Mouse (Mus musculus): Measurements from ENCODE around the gene Pde4d. TPM values are rescaled to one million over a fixed set of nuclear protein-coding genes. Genes with fewer than 3 reads are reported as not detected.

Pde4d gene
- polyA plus RNA-seq, 1 experiment from 2014 or later = 27.9 TPM

DNA sequence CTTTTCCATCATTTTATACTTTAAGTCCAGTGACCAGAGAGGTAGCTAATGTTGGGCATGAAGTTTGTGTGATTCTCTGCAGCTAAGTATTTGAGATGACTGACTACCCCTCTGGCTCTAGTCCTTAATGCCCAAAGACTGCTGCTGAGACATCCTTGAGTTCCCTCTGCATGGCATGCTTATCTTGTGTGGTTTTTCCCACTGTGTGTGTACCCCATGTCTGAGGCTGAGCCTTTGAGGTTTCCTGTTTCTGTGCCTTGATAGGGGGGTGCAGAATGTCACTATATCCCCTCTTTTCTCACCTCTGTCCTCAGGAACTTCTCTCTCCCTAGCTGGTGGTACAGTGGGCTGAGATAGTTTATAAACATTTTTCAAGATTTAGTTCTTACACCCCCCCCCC is 14.1 kb upstream of the Pde4d start:
- H3K27ac ChIP-seq (ENCODE audit: low read length) = no peak overlapping the region
- no peaks in the 10 kb centered on the region for H3K9me3 ChIP-seq (replicated peaks; ENCODE audit: control insufficient read depth, low read length)
- H3K4me2 ChIP-seq (ENCODE audit: low read depth, low read length) = no peak overlapping the region
- ATAC-seq (replicated peaks; ENCODE audit: extremely low read depth, insufficient read depth, low FRiP score) = no peak
- H3K4me3 ChIP-seq (ENCODE audit: low read length) = no peak overlapping the region
- no peaks in the 10 kb centered on the region for H3K27me3 ChIP-seq (ENCODE audit: control insufficient read depth, insufficient read depth, low read length)
- H3K9ac ChIP-seq (ENCODE audit: low read length) = no peak overlapping the region
- H3K36me3 ChIP-seq (ENCODE audit: control insufficient read depth, insufficient read depth) = no peaks in the 10 kb centered on the region
- peaks cover 11% of the 10 kb centered on the region for H3K4me1 ChIP-seq (ENCODE audit: control insufficient read depth, insufficient read depth, low read length)

GRCm38 (mm10) chr13:108437424-108437823 is 12.3 kb upstream of the Pde4d start:
- peaks cover 12% of the 10 kb centered on the region for H3K4me1 ChIP-seq (ENCODE audit: control insufficient read depth, insufficient read depth, low read length)
- H3K27me3 ChIP-seq (ENCODE audit: control insufficient read depth, insufficient read depth, low read length) = no peaks in the 10 kb centered on the region
- 34% methylated on average over 2 of the region's 2 CpGs for WGBS
- no peaks in the 10 kb centered on the region for H3K36me3 ChIP-seq (ENCODE audit: control insufficient read depth, insufficient read depth)
- no peak; the same call in 1 of the 2 replicates for ATAC-seq (replicated peaks; ENCODE audit: extremely low read depth, insufficient read depth, low FRiP score)
- no peak overlapping the region for H3K9ac ChIP-seq (ENCODE audit: low read length)
- no peaks in the 10 kb centered on the region for H3K9me3 ChIP-seq (replicated peaks; ENCODE audit: control insufficient read depth, low read length)
- H3K27ac ChIP-seq (ENCODE audit: low read length) = peak overlapping the region; percentile 42; the same call in 1 of the 2 replicates
- H3K4me2 ChIP-seq (ENCODE audit: low read depth, low read length) = no peak overlapping the region
- H3K4me3 ChIP-seq (ENCODE audit: low read length) = no peak overlapping the region

- H3K4me2 ChIP-seq (ENCODE audit: low read depth, low read length) = no peak overlapping the region
- no peaks in the 10 kb centered on the region for H3K36me3 ChIP-seq (ENCODE audit: control insufficient read depth, insufficient read depth)
- no peaks in the 10 kb centered on the region for H3K9me3 ChIP-seq (replicated peaks; ENCODE audit: control insufficient read depth, low read length)
- no peak overlapping the region for H3K9ac ChIP-seq (ENCODE audit: low read length)
- no peak for ATAC-seq (replicated peaks; ENCODE audit: extremely low read depth, insufficient read depth, low FRiP score)
- peaks cover 12% of the 10 kb centered on the region for H3K4me1 ChIP-seq (ENCODE audit: control insufficient read depth, insufficient read depth, low read length)
- no peaks in the 10 kb centered on the region for H3K27me3 ChIP-seq (ENCODE audit: control insufficient read depth, insufficient read depth, low read length)
- no peak overlapping the region for H3K27ac ChIP-seq (ENCODE audit: low read length)
- 86% methylated on average over 1 of the region's 1 CpGs for WGBS
- H3K4me3 ChIP-seq (ENCODE audit: low read length) = no peak overlapping the region
These were observed 10.7 kb upstream of the Pde4d start for GRCm38 (mm10) chr13:108439012-108439411.

- no peak for ATAC-seq (replicated peaks; ENCODE audit: extremely low read depth, insufficient read depth, low FRiP score)
- H3K9ac ChIP-seq (ENCODE audit: low read length) = no peak overlapping the region
- 72% methylated on average over 11 of the region's 11 CpGs for WGBS
- no peak overlapping the region for H3K4me2 ChIP-seq (ENCODE audit: low read depth, low read length)
- peaks cover 23% of the 10 kb centered on the region for H3K4me1 ChIP-seq (ENCODE audit: control insufficient read depth, insufficient read depth, low read length)
- H3K4me3 ChIP-seq (ENCODE audit: low read length) = no peak overlapping the region
- no peaks in the 10 kb centered on the region for H3K36me3 ChIP-seq (ENCODE audit: control insufficient read depth, insufficient read depth)
- no peaks in the 10 kb centered on the region for H3K27me3 ChIP-seq (ENCODE audit: control insufficient read depth, insufficient read depth, low read length)
- no peaks in the 10 kb centered on the region for H3K9me3 ChIP-seq (replicated peaks; ENCODE audit: control insufficient read depth, low read length)
- no peak overlapping the region for H3K27ac ChIP-seq (ENCODE audit: low read length)
These were observed 1.3 kb upstream of the Pde4d start for GRCm38 (mm10) chr13:108448348-108448931.

- H3K4me3 ChIP-seq (ENCODE audit: low read length) = no peak overlapping the region
- WGBS = 80% methylated on average over 2 of the region's 2 CpGs
- no peaks in the 10 kb centered on the region for H3K9me3 ChIP-seq (replicated peaks; ENCODE audit: control insufficient read depth, low read length)
- H3K4me1 ChIP-seq (ENCODE audit: control insufficient read depth, insufficient read depth, low read length) = peaks cover 28% of the 10 kb centered on the region
- H3K4me2 ChIP-seq (ENCODE audit: low read depth, low read length) = peak overlapping the region; percentile 49; the same call in 1 of the 2 replicates
- no peak overlapping the region for H3K9ac ChIP-seq (ENCODE audit: low read length)
- no peaks in the 10 kb centered on the region for H3K36me3 ChIP-seq (ENCODE audit: control insufficient read depth, insufficient read depth)
- H3K27ac ChIP-seq (ENCODE audit: low read length) = no peak overlapping the region
- H3K27me3 ChIP-seq (ENCODE audit: control insufficient read depth, insufficient read depth, low read length) = no peaks in the 10 kb centered on the region
- ATAC-seq (replicated peaks; ENCODE audit: extremely low read depth, insufficient read depth, low FRiP score) = no peak
These were observed 1.4 kb downstream of the Pde4d start for GRCm38 (mm10) chr13:108451122-108451521.

- Histone ChIP-seq H3K9me3 (replicated peaks; ENCODE audit: control insufficient read depth, low read length) (no peaks in the 10 kb centered on the region), H3K4me3 (ENCODE audit: low read length) (no peak overlapping the region), H3K36me3 (ENCODE audit: control insufficient read depth, insufficient read depth) (no peaks in the 10 kb centered on the region), H3K4me2 (ENCODE audit: low read depth, low read length) (no peak overlapping the region), H3K4me1 (ENCODE audit: control insufficient read depth, insufficient read depth, low read length) (peaks cover 28% of the 10 kb centered on the region), H3K9ac (ENCODE audit: low read length) (no peak overlapping the region), H3K27ac (ENCODE audit: low read length) (peak overlapping the region; percentile 93), H3K27me3 (ENCODE audit: control insufficient read depth, insufficient read depth, low read length) (no peaks in the 10 kb centered on the region)
- ATAC-seq (replicated peaks; ENCODE audit: extremely low read depth, insufficient read depth, low FRiP score) = peak; percentile 91
- WGBS = 51% methylated on average over 6 of the region's 6 CpGs
These were observed 3.5 kb downstream of the Pde4d start for GRCm38 (mm10) chr13:108453064-108453919.

- no peak for ATAC-seq (replicated peaks; ENCODE audit: extremely low read depth, insufficient read depth, low FRiP score)
- Histone ChIP-seq H3K36me3 (ENCODE audit: control insufficient read depth, insufficient read depth) (no peaks in the 10 kb centered on the region; the same call in 1 of the 2 replicates), H3K4me2 (ENCODE audit: low read depth, low read length) (no peak overlapping the region), H3K9ac (ENCODE audit: low read length) (no peak overlapping the region), H3K4me3 (ENCODE audit: low read length) (no peak overlapping the region), H3K27ac (ENCODE audit: low read length) (no peak overlapping the region), H3K9me3 (replicated peaks; ENCODE audit: control insufficient read depth, low read length) (0 out of 2 replicates have a peak, but pooled peaks cover 2% of the 10 kb centered on the region), H3K4me1 (ENCODE audit: control insufficient read depth, insufficient read depth, low read length) (peaks cover 6% of the 10 kb centered on the region), H3K27me3 (ENCODE audit: control insufficient read depth, insufficient read depth, low read length) (no peaks in the 10 kb centered on the region)
- WGBS = 86% methylated on average over 5 of the region's 5 CpGs
These were observed 12.8 kb downstream of the Pde4d start for GRCm38 (mm10) chr13:108462518-108462917.

DNA sequence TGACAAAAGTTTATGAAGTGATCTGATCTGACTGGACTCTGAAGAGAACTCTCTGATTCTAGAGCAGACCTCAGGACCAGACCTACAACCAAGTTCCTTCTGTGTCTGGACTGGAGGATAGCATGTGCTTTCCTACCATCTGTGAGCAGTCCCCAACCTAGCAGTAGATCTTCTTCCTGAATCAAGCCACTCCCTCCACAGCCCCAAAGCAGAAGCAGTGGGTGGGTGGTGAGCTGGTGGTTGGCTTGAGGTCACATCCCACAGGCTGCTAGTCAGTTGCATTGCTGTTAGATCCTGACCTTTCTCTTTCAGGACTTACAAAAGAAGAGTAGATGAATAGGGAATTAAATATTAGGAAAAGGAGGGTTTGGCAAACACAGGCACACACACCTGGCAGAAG is 16.0 kb downstream of the Pde4d start:
- Histone ChIP-seq H3K4me1 (ENCODE audit: control insufficient read depth, insufficient read depth, low read length) (peaks cover 6% of the 10 kb centered on the region), H3K4me3 (ENCODE audit: low read length) (no peak overlapping the region), H3K9me3 (replicated peaks; ENCODE audit: control insufficient read depth, low read length) (0 out of 2 replicates have a peak, but pooled peaks cover 2% of the 10 kb centered on the region), H3K27ac (ENCODE audit: low read length) (no peak overlapping the region), H3K36me3 (ENCODE audit: control insufficient read depth, insufficient read depth) (0 out of 2 replicates have a peak, but pooled peaks cover 3% of the 10 kb centered on the region), H3K9ac (ENCODE audit: low read length) (no peak overlapping the region), H3K4me2 (ENCODE audit: low read depth, low read length) (no peak overlapping the region), H3K27me3 (ENCODE audit: control insufficient read depth, insufficient read depth, low read length) (no peaks in the 10 kb centered on the region)
- ATAC-seq (replicated peaks; ENCODE audit: extremely low read depth, insufficient read depth, low FRiP score) = no peak

DNA sequence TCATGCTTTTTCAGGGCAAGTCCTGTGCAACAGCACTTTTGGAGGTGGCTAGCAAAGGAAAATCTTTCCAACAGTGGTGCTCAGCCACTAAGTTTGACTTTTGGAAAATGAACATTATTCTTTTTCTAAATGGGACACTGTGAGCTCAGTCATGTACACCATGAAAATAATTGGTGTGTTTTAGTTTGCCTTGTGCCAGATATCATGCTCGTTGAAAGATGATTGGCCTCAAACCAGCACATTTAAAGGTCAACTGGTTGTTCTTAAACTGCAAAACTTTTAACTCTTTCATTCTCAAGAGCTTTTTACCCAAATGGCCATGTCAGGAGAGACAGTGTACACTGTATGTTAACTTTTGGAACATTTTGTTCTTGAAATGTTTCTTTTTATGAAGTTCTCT is 17.3 kb downstream of the Pde4d start:
- Histone ChIP-seq H3K9ac (ENCODE audit: low read length) (no peak overlapping the region), H3K27me3 (ENCODE audit: control insufficient read depth, insufficient read depth, low read length) (no peaks in the 10 kb centered on the region), H3K4me3 (ENCODE audit: low read length) (no peak overlapping the region), H3K9me3 (replicated peaks; ENCODE audit: control insufficient read depth, low read length) (0 out of 2 replicates have a peak, but pooled peaks cover 2% of the 10 kb centered on the region), H3K4me2 (ENCODE audit: low read depth, low read length) (no peak overlapping the region), H3K27ac (ENCODE audit: low read length) (0 out of 2 replicates have a peak overlapping the region, but pooled peaks have one; percentile 42), H3K36me3 (ENCODE audit: control insufficient read depth, insufficient read depth) (0 out of 2 replicates have a peak, but pooled peaks cover 3% of the 10 kb centered on the region), H3K4me1 (ENCODE audit: control insufficient read depth, insufficient read depth, low read length) (peaks cover 6% of the 10 kb centered on the region)
- 29% methylated on average over 1 of the region's 1 CpGs for WGBS
- ATAC-seq (replicated peaks; ENCODE audit: extremely low read depth, insufficient read depth, low FRiP score) = 0 out of 2 replicates have a peak, but pooled peaks have one; percentile 52
